Mouse (Mus musculus): ENCODE measurements around the gene Mtmr11. TPM values are rescaled to one million over a fixed set of nuclear protein-coding genes. Genes with fewer than 3 reads are reported as not detected.
"Not testable (repeated sequence)": the region's sequence is repeated elsewhere in the genome, so short reads cannot be mapped to it uniquely, and the experiment has no call there.

Mtmr11 gene
- total RNA-seq, 1 experiment from 2014 or later, result 0.09 TPM

DNA sequence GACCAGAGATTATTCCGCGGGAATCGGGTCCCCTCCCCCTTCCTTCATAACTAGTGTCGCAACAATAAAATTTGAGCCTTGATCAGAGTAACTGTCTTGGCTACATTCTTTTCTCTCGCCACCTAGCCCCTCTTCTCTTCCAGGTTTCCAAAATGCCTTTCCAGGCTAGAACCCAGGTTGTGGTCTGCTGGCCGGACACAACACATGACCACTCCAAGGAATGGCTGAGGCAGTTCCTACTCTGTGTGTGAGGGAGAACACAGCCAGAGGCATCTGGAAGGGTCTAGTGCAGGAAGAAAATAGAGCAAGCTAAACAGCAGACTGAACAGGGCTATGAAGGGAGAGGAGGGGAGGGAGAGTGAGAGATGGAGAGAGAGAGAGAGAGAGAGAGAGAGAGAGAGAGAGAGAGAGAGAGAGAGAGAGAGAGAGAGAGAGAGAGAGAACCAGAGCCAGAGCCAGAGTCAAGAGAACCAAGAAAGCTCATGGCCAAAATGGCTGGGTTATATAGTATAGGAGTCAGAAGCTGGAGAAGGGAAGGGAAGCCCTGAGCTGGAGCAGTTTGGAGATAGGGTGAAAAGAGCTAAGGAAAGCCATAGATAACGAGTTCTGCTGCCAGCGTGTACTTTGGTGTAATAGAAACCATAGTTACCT lies 36.9 kb downstream of the Mtmr11 start:
- ATAC-seq (replicated peaks; ENCODE audit: low read depth, poor library complexity, severe bottlenecking), result not testable (repeated sequence)

DNA sequence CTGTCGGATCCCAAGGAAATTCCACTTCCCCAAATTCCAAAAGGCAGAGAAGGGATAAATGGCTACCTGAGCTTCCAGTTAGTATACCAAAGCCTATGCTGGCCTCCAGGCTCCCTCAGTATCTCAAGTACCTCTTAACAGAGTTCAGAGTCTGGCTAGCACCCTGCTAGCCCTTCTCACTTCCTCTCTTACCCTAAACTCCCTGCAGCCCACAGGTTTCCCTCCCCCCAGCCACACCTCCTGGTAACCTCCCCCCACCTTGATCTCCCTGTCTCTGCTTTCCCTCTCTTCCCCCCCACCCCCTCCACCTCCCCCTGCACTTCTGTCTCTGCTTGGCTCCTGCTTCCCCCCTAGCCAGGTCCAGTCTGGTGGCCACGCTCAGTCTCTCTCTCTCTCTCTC lies 37.9 kb downstream of the Mtmr11 start:
- ATAC-seq (replicated peaks; ENCODE audit: low read depth, poor library complexity, severe bottlenecking), result no peak

DNA sequence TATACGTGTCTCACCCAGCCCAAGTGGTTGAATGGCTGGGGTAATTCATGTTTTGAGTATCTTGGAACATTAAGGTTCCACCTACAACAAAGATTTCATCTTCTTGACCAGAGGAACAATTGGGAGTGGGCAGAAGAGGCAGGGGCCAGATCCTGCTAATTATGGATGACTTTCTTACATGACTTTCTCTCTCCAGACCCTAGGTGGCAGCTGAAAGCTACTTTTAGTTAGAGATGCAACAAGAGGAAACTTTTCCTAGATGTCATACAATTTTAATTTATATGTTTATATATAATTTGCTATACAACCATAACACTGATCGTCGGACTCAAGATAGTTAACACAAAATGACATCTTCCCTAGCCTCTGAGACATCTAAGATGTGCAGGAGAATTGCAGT lies 46.0 kb downstream of the Mtmr11 start:
- no peak for ATAC-seq (replicated peaks; ENCODE audit: low read depth, poor library complexity, severe bottlenecking)

DNA sequence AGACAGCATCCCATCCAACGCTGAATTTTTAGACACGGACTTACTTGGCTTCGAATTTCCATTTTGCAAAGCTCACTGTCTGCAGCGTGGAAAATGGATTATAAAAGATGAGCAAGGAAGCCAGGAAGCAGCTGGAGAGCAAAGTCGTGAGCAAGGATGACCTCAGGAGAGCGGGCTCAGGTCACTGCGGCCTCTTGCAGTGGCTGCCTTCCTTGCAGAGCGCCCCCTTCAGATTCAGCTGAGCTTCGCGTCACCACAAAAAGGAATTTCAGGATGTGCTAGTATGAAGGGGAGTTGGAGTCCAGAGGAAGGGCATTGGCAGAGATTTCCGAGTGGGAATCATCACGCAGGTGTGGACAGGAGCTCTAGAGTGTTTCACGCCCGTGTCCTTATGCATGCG lies 47.4 kb downstream of the Mtmr11 start:
- 0 out of 2 replicates have a peak, but pooled peaks have one; percentile 22 for ATAC-seq (replicated peaks; ENCODE audit: low read depth, poor library complexity, severe bottlenecking)

DNA sequence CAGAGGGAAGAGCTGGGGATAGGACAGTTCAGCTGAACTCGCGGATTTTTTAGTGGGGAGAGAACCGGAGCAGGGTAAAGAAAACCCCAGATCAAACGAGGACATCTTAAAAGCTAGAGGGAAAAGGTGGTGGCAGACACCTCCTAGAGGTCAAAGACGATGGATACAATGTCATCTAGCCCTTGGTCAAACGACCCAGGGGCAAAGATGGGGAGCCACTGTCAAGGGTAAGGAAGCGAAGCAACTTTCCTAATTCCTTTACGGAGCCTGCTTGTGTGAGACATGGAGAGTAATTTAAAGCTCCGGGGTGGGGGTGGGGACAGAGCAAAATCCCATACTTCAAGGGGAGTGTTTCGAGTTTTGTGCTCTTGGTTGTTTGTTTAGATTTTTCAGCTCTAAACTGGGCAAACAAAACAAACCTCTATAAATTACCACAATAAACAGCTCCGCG lies 57.4 kb downstream of the Mtmr11 start:
- peak; percentile 13; the same call in 1 of the 2 replicates for ATAC-seq (replicated peaks; ENCODE audit: low read depth, poor library complexity, severe bottlenecking)

DNA sequence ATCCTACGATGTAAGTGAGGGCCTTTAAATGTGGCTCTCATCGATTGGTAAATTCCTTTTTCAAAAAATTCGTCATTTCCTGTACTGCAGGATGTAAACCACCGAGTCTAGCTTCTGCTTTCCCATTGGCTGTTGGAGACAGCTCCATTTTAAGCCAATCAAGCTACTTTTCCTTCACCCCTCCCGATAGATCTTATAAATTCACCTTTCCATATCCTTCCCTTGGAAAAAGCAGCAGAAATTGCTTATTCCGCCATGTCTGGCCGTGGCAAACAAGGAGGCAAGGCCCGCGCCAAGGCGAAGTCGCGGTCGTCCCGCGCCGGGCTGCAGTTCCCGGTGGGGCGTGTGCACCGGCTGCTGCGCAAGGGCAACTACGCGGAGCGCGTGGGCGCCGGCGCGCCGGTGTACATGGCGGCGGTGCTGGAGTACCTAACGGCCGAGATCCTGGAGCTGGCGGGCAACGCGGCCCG lies 57.9 kb downstream of the Mtmr11 start, which contains the start of the genes Bola1 and Hist2h2ab:
TSS of gene Bola1 (minus strand) at position 49 of the 470 bp plus-strand sequence.
TSS of gene Hist2h2ab (plus strand) at position 205 of the 470 bp plus-strand sequence.
- peak; percentile 53 for ATAC-seq (replicated peaks; ENCODE audit: low read depth, poor library complexity, severe bottlenecking)

DNA sequence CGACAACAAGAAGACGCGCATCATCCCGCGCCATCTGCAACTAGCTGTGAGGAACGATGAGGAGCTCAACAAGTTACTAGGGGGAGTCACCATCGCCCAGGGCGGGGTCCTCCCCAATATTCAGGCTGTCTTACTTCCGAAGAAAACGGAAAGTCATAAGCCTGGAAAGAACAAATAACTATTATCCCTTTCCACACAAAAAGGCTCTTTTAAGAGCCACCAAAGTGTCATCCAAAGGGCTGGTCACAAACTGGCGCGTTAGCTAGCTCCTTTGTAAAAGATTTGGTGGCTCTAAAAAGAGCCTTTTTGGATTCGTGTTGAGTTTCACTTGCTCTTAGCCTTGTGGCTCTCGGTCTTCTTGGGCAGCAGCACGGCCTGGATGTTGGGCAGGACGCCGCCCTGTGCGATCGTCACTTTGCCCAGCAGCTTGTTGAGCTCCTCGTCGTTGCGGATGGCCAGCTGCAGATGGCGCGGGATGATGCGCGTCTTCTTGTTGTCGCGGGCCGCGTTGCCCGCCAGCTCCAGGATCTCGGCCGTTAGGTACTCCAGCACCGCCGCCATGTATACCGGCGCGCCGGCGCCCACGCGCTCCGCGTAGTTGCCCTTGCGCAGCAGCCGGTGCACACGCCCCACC lies 58.4 kb downstream of the Mtmr11 start:
- ATAC-seq (replicated peaks; ENCODE audit: low read depth, poor library complexity, severe bottlenecking), result not testable (repeated sequence)

DNA sequence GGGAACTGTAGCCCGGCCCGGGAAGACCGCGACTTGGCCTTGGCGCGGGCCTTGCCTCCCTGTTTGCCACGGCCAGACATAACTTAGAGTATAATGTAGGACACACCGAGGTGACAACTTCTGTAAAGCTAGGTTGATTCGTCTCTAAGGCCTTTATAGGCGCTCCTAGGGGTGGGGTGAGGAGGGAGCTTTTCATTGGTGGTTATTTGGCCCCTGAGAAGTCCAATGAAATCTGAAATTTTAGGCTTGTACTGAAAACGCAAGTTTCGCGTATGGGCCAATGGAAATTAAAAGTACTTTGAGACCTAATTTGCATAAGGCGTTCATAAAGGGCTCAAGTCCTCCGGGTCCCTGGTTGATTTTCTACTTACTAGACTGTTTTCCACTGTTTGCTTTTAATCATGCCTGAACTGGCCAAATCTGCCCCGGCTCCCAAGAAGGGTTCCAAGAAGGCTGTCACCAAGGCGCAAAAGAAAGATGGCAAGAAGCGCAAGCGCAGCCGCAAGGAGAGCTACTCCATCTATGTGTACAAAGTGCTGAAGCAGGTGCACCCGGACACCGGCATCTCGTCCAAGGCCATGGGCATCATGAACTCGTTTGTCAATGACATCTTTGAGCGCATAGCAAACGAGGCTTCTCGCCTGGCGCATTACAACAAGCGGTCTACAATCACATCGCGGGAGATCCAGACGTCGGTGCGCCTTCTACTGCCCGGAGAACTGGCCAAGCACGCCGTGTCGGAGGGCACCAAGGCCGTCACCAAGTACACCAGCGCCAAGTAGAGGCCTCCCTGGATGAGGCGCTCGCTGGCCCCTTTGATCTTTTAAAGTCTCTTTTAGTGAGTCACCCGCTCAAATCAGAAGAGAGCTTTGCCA lies 59.2 kb downstream of the Mtmr11 start, which contains the start of the genes Hist2h2ac and Hist2h2be:
TSS of gene Hist2h2ac (minus strand) at position 116 of the 875 bp plus-strand sequence.
TSS of gene Hist2h2be (plus strand) at position 355 of the 875 bp plus-strand sequence.
- peak; percentile 82 for ATAC-seq (replicated peaks; ENCODE audit: low read depth, poor library complexity, severe bottlenecking)

Other genes with a start within 250 kb of the Mtmr11 start
- gene Anp32e, start 232.8 kb upstream of the Mtmr11 start, total RNA-seq (2017), result 560 and 574 TPM in 2 replicates
- gene Plekho1, start 166.0 kb upstream of the Mtmr11 start, total RNA-seq (2017), result 28.9 and 33.8 TPM in 2 replicates
- gene Vps45, start 103.5 kb upstream of the Mtmr11 start, total RNA-seq (2017), result 19.6 and 35.9 TPM in 2 replicates
- gene Otud7b, start 57.5 kb upstream of the Mtmr11 start, total RNA-seq (2017), result 10.9 and 11.8 TPM in 2 replicates
- gene Sf3b4, start 10.3 kb downstream of the Mtmr11 start, total RNA-seq (2017), result 30.4 and 37.3 TPM in 2 replicates
- gene Sv2a, start 19.1 kb downstream of the Mtmr11 start, total RNA-seq (2017), result 1.3 and 1.5 TPM in 2 replicates
- gene Bola1, start 57.7 kb downstream of the Mtmr11 start, total RNA-seq (2017), result 21.6 and 38.2 TPM in 2 replicates
- gene Hist2h2ab, start 57.9 kb downstream of the Mtmr11 start, total RNA-seq (2017), result 81.8 and 97.7 TPM in 2 replicates
- 2,555 and 2,638 TPM in 2 replicates for gene Hist2h2ac, start 58.9 kb downstream of the Mtmr11 start, total RNA-seq (2017)
- gene Hist2h2be, start 59.1 kb downstream of the Mtmr11 start, total RNA-seq (2017), result 6.6 and 8.3 TPM in 2 replicates
- gene Hist2h3c2, start 77.1 kb downstream of the Mtmr11 start, total RNA-seq (2017), result 96.1 and 129 TPM in 2 replicates
- gene Hist2h2aa2, start 78.3 kb downstream of the Mtmr11 start, total RNA-seq (2017), result 1,358 and 3,626 TPM in 2 replicates
- gene Hist2h2aa1, start 83.5 kb downstream of the Mtmr11 start, total RNA-seq (2017), result 5,131 and 5,822 TPM in 2 replicates
- gene Hist2h3c1, start 84.7 kb downstream of the Mtmr11 start, total RNA-seq (2017), result 2.7 and 18.3 TPM in 2 replicates
- gene Hist2h4, start 101.3 kb downstream of the Mtmr11 start, total RNA-seq (2017), result 101 and 120 TPM in 2 replicates
- gene Hist2h3b, start 106.7 kb downstream of the Mtmr11 start, total RNA-seq (2017), result 296 and 352 TPM in 2 replicates
- gene Hist2h2bb, start 107.7 kb downstream of the Mtmr11 start, total RNA-seq (2017), result 6,356 and 6,932 TPM in 2 replicates
- gene Fcgr1, start 132.0 kb downstream of the Mtmr11 start, total RNA-seq (2017), result not detected in 2 replicates